Mouse (Mus musculus) stomach, embryonic 14.5 days (tissue): Measurements from ENCODE around the gene Celf5. TPM values are rescaled to one million over a fixed set of nuclear protein-coding genes. Genes with fewer than 3 reads are reported as not detected.
"Not testable (repeated sequence)": the region's sequence is repeated elsewhere in the genome, so short reads cannot be mapped to it uniquely, and the experiment has no call there.

Experiments
- ATAC-seq: fragments of 200-750 bp; cut with Nextera tagmentation; 2 replicates; pipeline ENCODE4 v1.8.0; 2017; ENCODE audit warnings: low read depth, moderate TSS enrichment; ENCODE audit not compliant: insufficient number of reproducible peaks, insufficient read depth, low FRiP score
- H3K27ac ChIP-seq: fragments of 300-500 bp; sonication (generic); 2 replicates; pipeline ENCODE4 v1.5.1; 2014; ENCODE audit warnings: mild to moderate bottlenecking, low read length, moderate library complexity, mixed read lengths
- H3K27me3 ChIP-seq: fragments of 300-500 bp; sonication (generic); 2 replicates; pipeline ENCODE4 v1.6.1; 2014; ENCODE audit warnings: low read length, control low read depth, mixed read lengths; ENCODE audit not compliant: control insufficient read depth, insufficient read depth
- H3K36me3 ChIP-seq: fragments of 300-500 bp; sonication (generic); 2 replicates; pipeline ENCODE4 v1.6.1; 2014; ENCODE audit warnings: mild to moderate bottlenecking, control low read depth, low read length, moderate library complexity, mixed read lengths; ENCODE audit not compliant: control insufficient read depth, insufficient read depth
- H3K4me1 ChIP-seq: fragments of 300-500 bp; sonication (generic); 2 replicates; pipeline ENCODE4 v1.6.1; 2014; ENCODE audit warnings: low read length, control low read depth, mixed read lengths; ENCODE audit not compliant: control insufficient read depth, insufficient read depth
- H3K4me2 ChIP-seq: fragments of 300-500 bp; sonication (generic); replicated peaks from 2 replicates; pipeline ENCODE4 v1.6.1; 2014; ENCODE audit warnings: low read depth, low read length, control low read depth
- H3K4me3 ChIP-seq: fragments of 300-500 bp; sonication (generic); 2 replicates; pipeline ENCODE4 v1.5.1; 2014; ENCODE audit warnings: low read depth, low read length, control low read depth
- H3K9ac ChIP-seq: fragments of 300-500 bp; sonication (generic); replicated peaks from 2 replicates; pipeline ENCODE4 v1.6.1; 2014; ENCODE audit warnings: low read depth, mild to moderate bottlenecking, control low read depth, low read length, moderate library complexity, mixed read lengths
- H3K9me3 ChIP-seq: fragments of 300-500 bp; sonication (generic); 2 replicates; pipeline ENCODE4 v1.6.1; 2016; ENCODE audit warnings: low read depth, low read length, control low read depth; ENCODE audit not compliant: control insufficient read depth
- WGBS: fragments of 180-500 bp; shearing (Covaris S2); extraction: QIAGEN DNeasy Blood & Tissue Kit; methylation state at CpG from one replicate; pipeline ENCODE4 v1.1.7; 2014; 5-methylcytosine and 5-hydroxymethylcytosine counted together
- polyA plus RNA-seq: library from polyadenylated mRNA; unstranded; fragments of >200 nt; fragmentation: Nextera tagmentation; extraction: Ambion mirVana; gene quantifications from 2 replicates; pipeline ENCODE4 v1.2.1, GENCODE M21; 2014

The Celf5 gene
- polyA plus RNA-seq, 1 experiment from 2014 or later, result 1.7 TPM

GRCm38 (mm10) chr10:81450140-81450539, 32.4 kb downstream of the Celf5 start:
- peak; percentile 43; the same call in 1 of the 2 replicates for ATAC-seq
- Histone ChIP-seq H3K4me3 (no peak overlapping the region), H3K4me2 (no peak overlapping the region), H3K9me3 (no peaks in the 10 kb centered on the region), H3K27ac (no peak overlapping the region), H3K27me3 (peaks cover 30% of the 10 kb centered on the region), H3K36me3 (no peaks in the 10 kb centered on the region), H3K4me1 (no peaks in the 10 kb centered on the region), H3K9ac (no peak overlapping the region)
- 3% methylated on average over 7 of the region's 7 CpGs for WGBS

- not testable (repeated sequence) for ATAC-seq, H3K4me2 ChIP-seq, H3K4me1 ChIP-seq, H3K27ac ChIP-seq, H3K9me3 ChIP-seq, H3K36me3 ChIP-seq, H3K4me3 ChIP-seq, H3K9ac ChIP-seq, H3K27me3 ChIP-seq
- 19% methylated on average over 2 of the region's 2 CpGs for WGBS
Observed at GRCm38 (mm10) chr10:81445516-81445915, 37.0 kb downstream of the Celf5 start.

- Histone ChIP-seq H3K27me3 (no peaks in the 10 kb centered on the region), H3K4me3 (no peak overlapping the region), H3K9ac (no peak overlapping the region), H3K36me3 (no peaks in the 10 kb centered on the region), H3K4me2 (no peak overlapping the region), H3K27ac (no peak overlapping the region), H3K4me1 (no peaks in the 10 kb centered on the region), H3K9me3 (no peaks in the 10 kb centered on the region)
- no peak for ATAC-seq
Observed at GRCm38 (mm10) chr10:81441019-81441418, 41.5 kb downstream of the Celf5 start.

- Histone ChIP-seq H3K27me3 (no peaks in the 10 kb centered on the region), H3K27ac (no peak overlapping the region), H3K4me1 (peaks cover 16% of the 10 kb centered on the region), H3K9me3 (no peaks in the 10 kb centered on the region), H3K36me3 (no peaks in the 10 kb centered on the region), H3K4me2 (no peak overlapping the region), H3K9ac (no peak overlapping the region), H3K4me3 (no peak overlapping the region)
- 70% methylated on average over 3 of the region's 3 CpGs for WGBS
- ATAC-seq, result no peak
Observed at GRCm38 (mm10) chr10:81435436-81435835, 47.1 kb downstream of the Celf5 start.

- H3K9ac ChIP-seq, result no peak overlapping the region
- ATAC-seq, result no peak
- H3K4me2 ChIP-seq, result no peak overlapping the region
- H3K27ac ChIP-seq, result no peak overlapping the region
- no peaks in the 10 kb centered on the region for H3K9me3 ChIP-seq
- H3K27me3 ChIP-seq, result no peaks in the 10 kb centered on the region
- 48% methylated on average over 15 of the region's 15 CpGs for WGBS
- H3K36me3 ChIP-seq, result no peaks in the 10 kb centered on the region
- no peak overlapping the region for H3K4me3 ChIP-seq
- peaks cover 16% of the 10 kb centered on the region for H3K4me1 ChIP-seq
Observed at GRCm38 (mm10) chr10:81434361-81435263, 47.9 kb downstream of the Celf5 start.

GRCm38 (mm10) chr10:81433541-81434289, 48.8 kb downstream of the Celf5 start:
- no peak overlapping the region for H3K9ac ChIP-seq
- H3K27ac ChIP-seq, result no peak overlapping the region
- H3K4me1 ChIP-seq, result peaks cover 16% of the 10 kb centered on the region
- H3K4me3 ChIP-seq, result no peak overlapping the region
- H3K4me2 ChIP-seq, result no peak overlapping the region
- 76% methylated on average over 26 of the region's 26 CpGs for WGBS
- no peaks in the 10 kb centered on the region for H3K27me3 ChIP-seq
- no peak for ATAC-seq
- no peaks in the 10 kb centered on the region for H3K9me3 ChIP-seq
- no peaks in the 10 kb centered on the region for H3K36me3 ChIP-seq

GRCm38 (mm10) chr10:81432868-81433262, 49.6 kb downstream of the Celf5 start:
- no peak overlapping the region for H3K27ac ChIP-seq
- H3K9me3 ChIP-seq, result no peaks in the 10 kb centered on the region
- no peaks in the 10 kb centered on the region for H3K36me3 ChIP-seq
- no peak overlapping the region for H3K9ac ChIP-seq
- peak overlapping the region; percentile 36 for H3K4me2 ChIP-seq
- ATAC-seq, result peak; percentile 84
- H3K4me1 ChIP-seq, result peaks cover 16% of the 10 kb centered on the region
- WGBS, result 5% methylated on average over 17 of the region's 17 CpGs
- H3K27me3 ChIP-seq, result no peaks in the 10 kb centered on the region
- no peak overlapping the region; the same call in 1 of the 2 replicates for H3K4me3 ChIP-seq

GRCm38 (mm10) chr10:81432169-81432867, 50.2 kb downstream of the Celf5 start:
- ATAC-seq, result no peak
- Histone ChIP-seq H3K4me3 (no peak overlapping the region), H3K9me3 (no peaks in the 10 kb centered on the region), H3K36me3 (no peaks in the 10 kb centered on the region), H3K27me3 (no peaks in the 10 kb centered on the region), H3K27ac (no peak overlapping the region), H3K4me1 (peaks cover 16% of the 10 kb centered on the region), H3K4me2 (peak overlapping the region; percentile 23; the same call in 1 of the 2 replicates), H3K9ac (no peak overlapping the region)
- 61% methylated on average over 21 of the region's 21 CpGs for WGBS
